Mouse (Mus musculus) midbrain, embryonic 15.5 days (tissue): Measurements from ENCODE around the gene Fat1. TPM values are rescaled to one million over a fixed set of nuclear protein-coding genes. Genes with fewer than 3 reads are reported as not detected.

Experiments used
- ATAC-seq: fragments of 200-750 bp; cut with Nextera tagmentation; replicated peaks from 2 replicates; pipeline ENCODE4 v1.8.0; 2017; ENCODE audit warnings: moderate TSS enrichment
- H3K27ac ChIP-seq: fragments of 300-500 bp; sonication (generic); 2 replicates; pipeline ENCODE4 v1.5.1; 2015; ENCODE audit warnings: mild to moderate bottlenecking, inconsistent platforms
- H3K27me3 ChIP-seq: fragments of 300-500 bp; sonication (generic); replicated peaks from 2 replicates; pipeline ENCODE4 v1.6.1; 2015; ENCODE audit warnings: inconsistent platforms
- H3K36me3 ChIP-seq: fragments of 300-500 bp; sonication (generic); replicated peaks from 2 replicates; pipeline ENCODE4 v1.6.1; 2015; ENCODE audit warnings: inconsistent platforms
- H3K4me1 ChIP-seq: fragments of 300-500 bp; sonication (generic); 2 replicates; pipeline ENCODE4 v1.6.1; 2015; ENCODE audit warnings: inconsistent platforms
- H3K4me2 ChIP-seq: fragments of 300-500 bp; sonication (generic); 2 replicates; pipeline ENCODE4 v1.6.1; 2015; ENCODE audit warnings: inconsistent platforms, mild to moderate bottlenecking, moderate library complexity
- H3K4me3 ChIP-seq: fragments of 300-500 bp; sonication (generic); 2 replicates; pipeline ENCODE4 v1.5.1; 2015; ENCODE audit warnings: mild to moderate bottlenecking, inconsistent platforms
- H3K9ac ChIP-seq: fragments of 300-500 bp; sonication (generic); 2 replicates; pipeline ENCODE4 v1.6.1; 2015; ENCODE audit warnings: mild to moderate bottlenecking, inconsistent platforms
- H3K9me3 ChIP-seq: fragments of 300-500 bp; sonication (generic); 2 replicates; pipeline ENCODE4 v1.6.1; 2016; ENCODE audit warnings: inconsistent platforms
- WGBS: fragments of 180-500 bp; shearing (Covaris S2); methylation state at CpG from one replicate; pipeline ENCODE4 v1.1.7; 2015; ENCODE audit warnings: mixed read lengths; 5-methylcytosine and 5-hydroxymethylcytosine counted together
- polyA plus RNA-seq: library from polyadenylated mRNA; unstranded; fragments of >200 nt; fragmentation: Nextera tagmentation; extraction: Ambion mirVana; gene quantifications from 2 replicates; pipeline ENCODE4 v1.2.1, GENCODE M21; 2015

The Fat1 gene
- polyA plus RNA-seq, 1 experiment from 2014 or later = 14.0 TPM

- Histone ChIP-seq H3K27ac (peak overlapping the region; percentile 86), H3K36me3 (no peaks in the 10 kb centered on the region), H3K9me3 (no peaks in the 10 kb centered on the region), H3K27me3 (no peaks in the 10 kb centered on the region), H3K4me1 (peaks cover 3% of the 10 kb centered on the region; the same call in 1 of the 2 replicates), H3K4me2 (peak overlapping the region; percentile 94), H3K4me3 (peak overlapping the region; percentile 93), H3K9ac (peak overlapping the region; percentile 73)
- WGBS = under 1% methylated on average over 24 of the region's 24 CpGs
- ATAC-seq = peak; percentile 80
These were observed 494 bp downstream of the Fat1 start for GRCm38 (mm10) chr8:44935741-44936140.

GRCm38 (mm10) chr8:44936481-44936961 lies 1.3 kb downstream of the Fat1 start:
- no peaks in the 10 kb centered on the region for H3K9me3 ChIP-seq
- H3K27ac ChIP-seq = peak overlapping the region; percentile 60; the same call in 1 of the 2 replicates
- ATAC-seq = no peak
- no peaks in the 10 kb centered on the region for H3K27me3 ChIP-seq
- peak overlapping the region; percentile 56 for H3K9ac ChIP-seq
- peaks cover 3% of the 10 kb centered on the region; the same call in 1 of the 2 replicates for H3K4me1 ChIP-seq
- no peaks in the 10 kb centered on the region for H3K36me3 ChIP-seq
- under 1% methylated on average over 16 of the region's 16 CpGs for WGBS
- peak overlapping the region; percentile 94 for H3K4me2 ChIP-seq
- H3K4me3 ChIP-seq = peak overlapping the region; percentile 93

- Histone ChIP-seq H3K27me3 (no peaks in the 10 kb centered on the region), H3K9me3 (no peaks in the 10 kb centered on the region), H3K4me2 (peak overlapping the region; percentile 94), H3K4me1 (peaks cover 3% of the 10 kb centered on the region; the same call in 1 of the 2 replicates), H3K36me3 (no peaks in the 10 kb centered on the region), H3K9ac (peak overlapping the region; percentile 56), H3K27ac (peak overlapping the region; percentile 60), H3K4me3 (peak overlapping the region; percentile 93)
- WGBS = under 1% methylated on average over 34 of the region's 34 CpGs
- no peak for ATAC-seq
These were observed 2.0 kb downstream of the Fat1 start for GRCm38 (mm10) chr8:44937141-44937825.

- peak overlapping the region; percentile 56 for H3K9ac ChIP-seq
- ATAC-seq = peak; percentile 87
- WGBS = under 1% methylated on average over 86 of the region's 87 CpGs
- no peaks in the 10 kb centered on the region for H3K9me3 ChIP-seq
- H3K4me2 ChIP-seq = peak overlapping the region; percentile 94
- no peaks in the 10 kb centered on the region for H3K36me3 ChIP-seq
- peak overlapping the region; percentile 75 for H3K27ac ChIP-seq
- no peaks in the 10 kb centered on the region for H3K27me3 ChIP-seq
- peaks cover 3% of the 10 kb centered on the region; the same call in 1 of the 2 replicates for H3K4me1 ChIP-seq
- peak overlapping the region; percentile 93 for H3K4me3 ChIP-seq
These were observed 2.8 kb downstream of the Fat1 start for GRCm38 (mm10) chr8:44937905-44938642.

GRCm38 (mm10) chr8:44938643-44938979 lies 3.4 kb downstream of the Fat1 start:
- Histone ChIP-seq H3K4me1 (peaks cover 3% of the 10 kb centered on the region; the same call in 1 of the 2 replicates), H3K27ac (peak overlapping the region; percentile 75), H3K9me3 (no peaks in the 10 kb centered on the region), H3K4me2 (peak overlapping the region; percentile 94), H3K4me3 (peak overlapping the region; percentile 93), H3K27me3 (no peaks in the 10 kb centered on the region), H3K36me3 (no peaks in the 10 kb centered on the region), H3K9ac (peak overlapping the region; percentile 56)
- under 1% methylated on average over 12 of the region's 12 CpGs for WGBS
- ATAC-seq = no peak

GRCm38 (mm10) chr8:44945577-44945976 lies 10.3 kb downstream of the Fat1 start:
- Histone ChIP-seq H3K4me2 (no peak overlapping the region), H3K9ac (no peak overlapping the region), H3K27me3 (no peaks in the 10 kb centered on the region), H3K27ac (no peak overlapping the region), H3K4me1 (peaks cover 9% of the 10 kb centered on the region), H3K9me3 (no peaks in the 10 kb centered on the region; the same call in 1 of the 2 replicates), H3K4me3 (no peak overlapping the region), H3K36me3 (peaks cover 6% of the 10 kb centered on the region)
- ATAC-seq = no peak
- 97% methylated on average over 4 of the region's 4 CpGs for WGBS

GRCm38 (mm10) chr8:44948597-44948996 lies 13.3 kb downstream of the Fat1 start:
- 75% methylated on average over 9 of the region's 9 CpGs for WGBS
- Histone ChIP-seq H3K4me3 (no peak overlapping the region), H3K27me3 (no peaks in the 10 kb centered on the region), H3K9ac (no peak overlapping the region), H3K9me3 (no peaks in the 10 kb centered on the region; the same call in 1 of the 2 replicates), H3K4me2 (no peak overlapping the region), H3K4me1 (peaks cover 9% of the 10 kb centered on the region), H3K36me3 (peaks cover 36% of the 10 kb centered on the region), H3K27ac (no peak overlapping the region)
- no peak for ATAC-seq

- H3K4me1 ChIP-seq = peaks cover 16% of the 10 kb centered on the region
- 38% methylated on average over 10 of the region's 10 CpGs for WGBS
- H3K36me3 ChIP-seq = no peaks in the 10 kb centered on the region
- H3K9me3 ChIP-seq = no peaks in the 10 kb centered on the region
- no peaks in the 10 kb centered on the region for H3K27me3 ChIP-seq
- H3K4me2 ChIP-seq = no peak overlapping the region
- H3K27ac ChIP-seq = no peak overlapping the region
- no peak overlapping the region for H3K4me3 ChIP-seq
- no peak overlapping the region for H3K9ac ChIP-seq
- no peak for ATAC-seq
These were observed 25.2 kb downstream of the Fat1 start for GRCm38 (mm10) chr8:44960455-44960854.

- Histone ChIP-seq H3K9ac (no peak overlapping the region), H3K27ac (no peak overlapping the region), H3K27me3 (no peaks in the 10 kb centered on the region), H3K36me3 (no peaks in the 10 kb centered on the region), H3K9me3 (no peaks in the 10 kb centered on the region), H3K4me3 (no peak overlapping the region), H3K4me2 (no peak overlapping the region), H3K4me1 (peaks cover 16% of the 10 kb centered on the region)
- ATAC-seq = 0 out of 2 replicates have a peak, but pooled peaks have one; percentile 16
- 33% methylated on average over 5 of the region's 5 CpGs for WGBS
These were observed 25.7 kb downstream of the Fat1 start for GRCm38 (mm10) chr8:44960906-44961305.

GRCm38 (mm10) chr8:44961492-44961891 lies 26.2 kb downstream of the Fat1 start:
- WGBS = 61% methylated on average over 6 of the region's 6 CpGs
- Histone ChIP-seq H3K9ac (no peak overlapping the region), H3K27me3 (no peaks in the 10 kb centered on the region), H3K4me1 (peaks cover 16% of the 10 kb centered on the region), H3K4me2 (no peak overlapping the region), H3K9me3 (no peaks in the 10 kb centered on the region), H3K4me3 (no peak overlapping the region), H3K36me3 (no peaks in the 10 kb centered on the region), H3K27ac (no peak overlapping the region)
- ATAC-seq = no peak

GRCm38 (mm10) chr8:44962572-44963231 lies 27.5 kb downstream of the Fat1 start:
- H3K4me2 ChIP-seq = no peak overlapping the region
- no peaks in the 10 kb centered on the region for H3K27me3 ChIP-seq
- H3K4me3 ChIP-seq = no peak overlapping the region
- peaks cover 16% of the 10 kb centered on the region for H3K4me1 ChIP-seq
- H3K9ac ChIP-seq = no peak overlapping the region
- ATAC-seq = no peak
- WGBS = 43% methylated on average over 12 of the region's 12 CpGs
- no peaks in the 10 kb centered on the region for H3K9me3 ChIP-seq
- H3K36me3 ChIP-seq = no peaks in the 10 kb centered on the region
- H3K27ac ChIP-seq = no peak overlapping the region

- Histone ChIP-seq H3K9me3 (no peaks in the 10 kb centered on the region), H3K36me3 (no peaks in the 10 kb centered on the region), H3K4me1 (peaks cover 24% of the 10 kb centered on the region), H3K27me3 (no peaks in the 10 kb centered on the region), H3K27ac (no peak overlapping the region), H3K9ac (no peak overlapping the region), H3K4me3 (no peak overlapping the region), H3K4me2 (no peak overlapping the region)
- 95% methylated on average over 8 of the region's 8 CpGs for WGBS
- no peak for ATAC-seq
These were observed 32.3 kb downstream of the Fat1 start for GRCm38 (mm10) chr8:44967521-44968039.
